11 mouse cellular contexts compared by ENCODE assay signal in genomic region chr9:101469756-101470155, GRCm38 (mm10).
"Had no signal": no experiment of that assay in that cellular context is flagged by ENCODE, and none has a peak within 500 bp of the region (broad histone marks: within the 10 kb centered on the region; RNA-seq: fewer than 3 reads in every experiment).

No protein-coding gene starts in this region.

- DNase-seq: kidney, postnatal 25 days; layer of hippocampus, adult 9-11 months; layer of hippocampus, postnatal 36 days; lung, embryonic 14.5 days; lung, postnatal 10 days; lung, postnatal 4 days; midbrain, embryonic 14.5 days; right cerebral cortex, postnatal 4 days; spleen, adult 18-20 months; thymus, adult 18-20 months; thymus, postnatal 25 days had no signal
